Mouse (Mus musculus) hindlimb bud, embryonic 11.5 days (tissue): ENCODE data around the gene Pex16.

Experiments
- DNase-seq: peaks from one replicate; pipeline ENCODE4 v3.0.0-alpha.2; 2012; ENCODE audit warnings: low read depth, low spot score; ENCODE audit errors: extremely low spot score

Gene Pex16

DNA sequence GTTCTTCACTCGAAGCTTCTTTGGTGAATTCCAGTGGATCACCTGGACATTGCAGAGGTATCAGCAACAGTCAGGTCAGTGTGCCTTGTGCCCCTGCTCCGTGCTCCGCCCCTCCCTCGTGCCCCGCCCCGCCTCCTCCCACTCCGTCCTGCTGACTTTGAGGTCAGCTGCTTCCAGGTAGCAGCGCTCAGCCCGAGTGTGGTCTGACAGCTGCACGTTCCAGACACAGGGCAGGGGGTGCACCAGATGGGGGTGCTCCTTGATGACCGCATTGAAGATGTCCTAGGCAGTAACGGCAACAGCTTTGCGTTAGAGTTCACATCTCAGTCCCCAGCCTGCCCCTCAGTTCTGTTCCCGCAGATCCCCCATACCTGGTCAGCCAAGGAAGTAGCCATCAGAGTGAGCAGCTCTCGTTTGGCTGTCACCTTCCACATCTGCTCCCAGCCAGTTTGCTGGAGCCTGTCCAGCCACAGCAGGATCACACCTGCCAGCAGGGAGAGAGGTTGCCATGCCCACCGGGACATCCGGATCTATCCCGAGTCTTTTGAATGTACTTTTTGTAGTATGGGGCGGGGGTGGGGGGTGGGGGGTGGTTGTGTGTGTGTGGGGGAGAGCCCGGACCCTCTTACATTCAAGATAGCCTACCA is 7.0 kb upstream of the Pex16 start:
- no peak for DNase-seq

GRCm38 (mm10) chr2:92370375-92370774 is 4.1 kb upstream of the Pex16 start:
- no peak for DNase-seq

- no peak for DNase-seq
Measured at GRCm38 (mm10) chr2:92370821-92371805, 3.4 kb upstream of the Pex16 start.

DNA sequence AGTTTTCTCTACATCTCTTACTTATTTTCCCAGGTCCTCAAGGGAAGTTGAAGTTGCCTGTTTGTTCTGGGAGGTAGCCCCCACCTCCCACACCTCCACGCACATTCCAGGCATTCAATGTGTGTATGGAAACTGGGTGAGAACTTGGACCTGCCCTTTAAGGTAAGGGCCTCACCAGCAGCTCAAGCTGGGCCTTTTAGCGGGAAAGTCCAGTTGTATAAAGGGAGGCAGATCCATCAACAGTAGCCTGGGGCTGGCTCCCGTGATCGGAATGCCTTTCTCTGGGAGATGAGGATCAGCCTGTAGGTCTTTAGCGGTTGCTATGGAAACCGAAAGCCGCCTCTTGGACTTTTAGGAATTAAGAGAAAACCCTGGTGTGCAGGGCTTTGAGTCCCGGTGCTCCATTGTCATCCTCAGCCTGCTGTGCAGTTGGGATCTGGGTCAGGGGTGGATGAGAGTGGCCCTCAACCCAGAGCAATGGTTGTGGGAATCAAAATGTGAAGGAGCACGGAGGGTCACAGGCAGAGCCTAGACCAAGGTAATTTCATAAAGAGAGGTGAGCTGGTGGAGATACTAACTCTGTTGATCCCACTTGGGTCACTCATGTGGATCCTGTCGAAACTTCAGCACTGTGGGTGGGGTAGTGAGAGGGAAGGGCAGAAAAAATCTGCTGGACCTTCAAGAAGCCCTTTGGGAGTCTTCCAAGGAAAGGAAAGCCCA is 2.3 kb upstream of the Pex16 start:
- no peak for DNase-seq

DNA sequence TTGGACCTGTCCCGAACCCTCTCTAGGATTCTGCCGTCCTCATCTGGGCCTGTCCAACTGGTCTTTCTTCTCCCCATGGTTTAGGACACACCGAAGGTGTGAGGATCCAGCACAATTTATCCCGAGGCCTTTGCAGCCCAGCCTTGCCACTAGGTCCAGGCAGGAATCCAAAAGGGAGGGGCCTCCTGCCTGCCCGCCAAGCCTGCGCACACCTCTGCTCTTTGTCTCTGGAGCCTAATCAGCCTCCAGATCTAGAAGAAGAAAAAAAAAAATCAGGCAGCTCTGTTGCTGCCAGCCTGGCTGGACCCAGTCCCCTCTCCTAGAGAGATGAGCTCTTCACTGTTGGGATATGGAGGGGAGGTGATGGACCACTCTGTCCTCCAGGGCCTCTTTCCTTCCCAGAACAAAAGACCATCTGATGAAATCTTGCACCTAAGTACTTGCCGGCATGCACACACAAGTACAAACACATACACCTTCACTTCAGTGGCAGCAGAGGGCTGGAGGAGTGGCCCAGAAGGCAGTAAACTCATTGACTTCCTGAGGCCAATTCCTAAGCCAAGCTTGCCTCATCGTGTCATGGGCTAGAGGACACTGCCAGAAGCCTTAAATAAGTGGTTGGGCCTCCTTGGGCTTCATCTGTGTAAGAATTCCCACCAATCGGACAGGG is 1.6 kb upstream of the Pex16 start:
- DNase-seq = no peak

- DNase-seq = no peak
Measured at GRCm38 (mm10) chr2:92373437-92373813, 1.1 kb upstream of the Pex16 start.

- DNase-seq = peak; percentile 86
Measured at GRCm38 (mm10) chr2:92375099-92375623, 685 bp downstream of the Pex16 start.

DNA sequence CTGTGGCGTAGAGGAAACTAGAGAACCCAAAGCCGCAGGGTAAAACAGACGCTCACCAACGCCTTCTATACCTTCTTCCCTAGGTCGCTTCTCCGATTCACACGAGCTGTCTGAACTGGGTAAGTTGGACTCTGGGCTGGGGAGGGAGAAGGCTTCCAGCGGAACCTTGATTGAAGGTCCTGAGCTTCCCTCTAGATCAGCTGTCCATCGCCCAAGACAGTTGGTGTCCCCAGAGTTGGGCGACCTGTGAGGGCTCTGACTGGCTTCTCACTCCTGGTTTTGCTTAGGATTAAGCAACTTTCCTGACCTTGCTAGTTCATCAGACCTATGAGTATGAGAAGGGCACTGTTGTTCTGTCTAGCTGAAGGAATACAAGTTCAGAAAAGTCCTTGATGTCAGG is 1.3 kb downstream of the Pex16 start:
- DNase-seq = no peak

GRCm38 (mm10) chr2:92376300-92376699 is 1.8 kb downstream of the Pex16 start:
- no peak for DNase-seq

DNA sequence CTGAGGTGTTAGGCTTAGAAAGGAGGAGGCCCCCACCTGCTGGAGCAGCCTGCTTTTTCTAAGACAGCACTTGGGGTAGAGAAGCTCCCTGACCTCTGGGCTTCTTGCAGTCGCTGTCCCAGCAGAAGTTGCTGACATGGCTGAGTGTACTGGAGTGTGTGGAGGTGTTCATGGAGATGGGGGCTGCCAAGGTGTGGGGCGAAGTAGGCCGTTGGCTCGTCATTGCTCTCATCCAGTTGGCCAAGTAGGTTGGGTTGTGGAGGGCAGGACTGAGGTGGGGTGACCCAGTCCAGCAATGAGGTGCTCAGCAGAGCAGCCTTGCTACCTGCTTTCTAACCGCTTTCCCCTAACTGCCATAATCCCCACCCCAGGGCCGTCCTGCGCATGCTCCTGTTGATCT is 2.8 kb downstream of the Pex16 start:
- DNase-seq = no peak

- no peak for DNase-seq
Measured at GRCm38 (mm10) chr2:92379783-92380494, 5.5 kb downstream of the Pex16 start.

DNA sequence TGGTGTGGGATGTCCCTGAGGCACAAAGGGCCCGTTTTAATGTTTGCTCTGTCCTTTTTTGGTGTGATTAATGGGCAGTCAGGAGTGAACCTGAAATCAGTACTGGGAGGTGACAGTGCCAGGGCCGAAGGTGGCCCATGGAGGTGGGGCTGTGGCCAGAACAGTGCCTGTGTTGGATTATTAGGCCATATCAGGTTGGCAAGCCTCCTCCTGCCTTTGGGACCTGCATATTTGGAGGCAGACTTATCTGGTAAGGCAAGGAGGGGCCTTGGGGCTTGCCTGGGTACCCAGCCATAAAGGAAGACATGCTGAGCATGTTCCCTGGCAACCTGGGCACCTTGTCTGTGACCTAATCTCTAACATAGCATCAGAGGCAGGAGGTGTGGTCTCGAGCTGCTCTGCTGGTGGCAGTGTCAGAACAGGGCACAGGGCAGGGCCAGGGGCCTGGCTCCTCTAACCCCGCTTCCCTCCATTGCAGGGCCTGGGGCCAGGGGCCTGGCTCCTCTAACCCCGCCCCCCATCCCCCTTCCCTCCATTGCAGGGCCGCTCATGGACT is 6.1 kb downstream of the Pex16 start:
- no peak for DNase-seq

- DNase-seq = no peak
Measured at GRCm38 (mm10) chr2:92381161-92381560, 6.7 kb downstream of the Pex16 start.

DNA sequence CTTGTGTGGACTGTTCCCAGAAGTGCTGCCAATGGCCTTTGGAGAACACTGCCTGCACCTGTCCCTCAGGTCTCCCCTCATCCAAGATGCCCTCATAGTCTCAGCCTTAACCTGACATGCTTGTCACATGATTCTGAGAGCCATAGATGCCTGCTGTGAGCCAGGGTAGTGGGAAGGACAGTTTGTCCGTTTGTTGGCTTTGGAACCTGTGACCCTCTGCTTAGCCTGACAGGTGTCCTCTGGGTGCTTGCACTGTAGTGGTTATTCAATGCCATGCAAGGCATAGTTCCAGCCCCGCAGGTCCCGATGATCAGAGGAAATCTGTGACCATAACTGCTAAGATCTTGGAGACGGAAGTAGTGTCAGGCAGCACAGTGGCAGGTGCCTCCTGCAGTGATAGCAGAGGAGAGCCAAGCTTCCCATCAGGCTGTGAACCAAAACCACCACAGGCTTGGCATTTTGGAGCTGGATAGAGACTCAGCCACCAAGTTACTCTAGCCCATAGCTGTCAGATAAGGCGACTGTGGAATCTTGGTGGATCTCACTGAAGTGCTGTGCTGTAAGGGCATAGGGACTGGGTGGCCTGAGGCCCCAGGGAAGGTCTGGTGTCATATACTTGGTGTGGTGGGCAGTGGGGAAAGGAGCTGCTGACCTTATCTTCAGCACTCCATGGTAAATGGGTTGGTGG is 7.6 kb downstream of the Pex16 start, which contains the start of gene 1700029I15Rik:
1700029I15Rik (plus strand) TSS at position 638 of the 688 bp plus-strand sequence.
- DNase-seq = no peak

DNA sequence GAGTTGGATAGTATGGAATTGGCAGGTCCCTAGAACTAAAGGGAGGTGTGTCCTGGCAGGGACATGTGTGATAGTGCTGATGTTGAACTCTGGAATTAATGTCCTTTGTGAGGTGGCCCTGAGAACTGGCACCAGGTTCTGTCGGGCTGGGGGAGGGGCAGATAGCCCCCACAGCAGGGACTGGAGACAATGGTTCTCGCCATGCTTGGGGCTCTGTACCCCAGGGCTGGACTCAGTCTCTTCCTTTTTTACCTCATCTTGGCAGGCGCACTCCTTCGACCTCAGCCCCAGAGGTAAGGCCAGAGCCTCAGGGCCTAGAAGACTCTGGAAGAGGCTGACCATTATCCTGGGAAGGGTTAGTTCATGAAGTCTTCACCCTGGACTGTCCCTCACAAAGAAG is 8.3 kb downstream of the Pex16 start:
- no peak for DNase-seq

GRCm38 (mm10) chr2:92384101-92384500 is 9.6 kb downstream of the Pex16 start:
- DNase-seq = no peak

GRCm38 (mm10) chr2:92385113-92386051 is 10.9 kb downstream of the Pex16 start:
- DNase-seq = no peak
